Comparison of ENCODE assay signal across 13 mouse cellular contexts in genomic region chr10:84638382-84638781, GRCm38 (mm10).
"Had no signal": no experiment of that assay in that cellular context is flagged by ENCODE, and none has a peak within 500 bp of the region (broad histone marks: within the 10 kb centered on the region; RNA-seq: fewer than 3 reads in every experiment).

No protein-coding gene starts in this region.

- H3K27me3 ChIP-seq: limb, embryonic 12.5 days; midbrain, embryonic 13.5 days; neural tube, embryonic 15.5 days; stomach, embryonic 15.5 days had no signal

- H3K4me1 ChIP-seq: limb, embryonic 12.5 days; neural tube, embryonic 15.5 days; stomach, embryonic 15.5 days had no signal

- H3K4me3 ChIP-seq: layer of hippocampus, adult 2 months; limb, embryonic 12.5 days; midbrain, embryonic 13.5 days; myocyte; neural tube, embryonic 15.5 days; stomach, embryonic 15.5 days had no signal

- ATAC-seq: lung, postnatal 0 days; midbrain, embryonic 13.5 days had no signal

- H3K27ac ChIP-seq: layer of hippocampus, adult 2 months; limb, embryonic 12.5 days; midbrain, embryonic 13.5 days; neural tube, embryonic 15.5 days; stomach, embryonic 15.5 days had no signal

- H3K4me2 ChIP-seq: limb, embryonic 12.5 days; midbrain, embryonic 13.5 days; neural tube, embryonic 15.5 days; stomach, embryonic 15.5 days had no signal

- DNase-seq: kidney, postnatal 10 days; kidney, postnatal 4 days; lung, adult 2 months; lung, postnatal 36 days; thymus, adult 2 months; thymus, postnatal 25 days had no signal

- H3K9ac ChIP-seq: limb, embryonic 12.5 days; midbrain, embryonic 13.5 days; neural tube, embryonic 15.5 days; stomach, embryonic 15.5 days had no signal

- H3K9me3 ChIP-seq: limb, embryonic 12.5 days; midbrain, embryonic 13.5 days; neural tube, embryonic 15.5 days; stomach, embryonic 15.5 days had no signal
